Mouse (Mus musculus) embryonic facial prominence, embryonic 14.5 days (tissue): ENCODE measurements around the gene Sycn. TPM values are rescaled to one million over a fixed set of nuclear protein-coding genes. Genes with fewer than 3 reads are reported as not detected.

ENCODE experiments used
- ATAC-seq: fragments of 200-750 bp; cut with Nextera tagmentation; 2 replicates; pipeline ENCODE4 v1.8.0; 2017; ENCODE audit warnings: low read depth, moderate number of reproducible peaks, moderate TSS enrichment
- DNase-seq: peaks from one replicate; pipeline ENCODE4 v3.0.0-alpha.2; 2015; ENCODE audit warnings: low spot score
- H3K27ac ChIP-seq: fragments of 300-500 bp; sonication (generic); replicated peaks from 2 replicates; pipeline ENCODE4 v1.5.1; 2014; ENCODE audit warnings: low read depth, mild to moderate bottlenecking, low read length, moderate library complexity
- H3K27me3 ChIP-seq: fragments of 300-500 bp; sonication (generic); replicated peaks from 2 replicates; pipeline ENCODE4 v1.6.1; 2014; ENCODE audit warnings: low read length; ENCODE audit not compliant: control insufficient read depth, insufficient read depth
- H3K36me3 ChIP-seq: fragments of 300-500 bp; sonication (generic); 2 replicates; pipeline ENCODE4 v1.6.1; 2014; ENCODE audit warnings: low read length, mixed read lengths; ENCODE audit not compliant: control insufficient read depth, insufficient read depth
- H3K4me1 ChIP-seq: fragments of 300-500 bp; sonication (generic); 2 replicates; pipeline ENCODE4 v1.6.1; 2014; ENCODE audit warnings: antibody characterized with exemption, low read length; ENCODE audit not compliant: control insufficient read depth, insufficient read depth
- H3K4me2 ChIP-seq: fragments of 300-500 bp; sonication (generic); 2 replicates; pipeline ENCODE4 v1.6.1; 2014; ENCODE audit warnings: low read depth, mild to moderate bottlenecking, low read length, moderate library complexity, mixed read lengths
- H3K4me3 ChIP-seq: fragments of 300-500 bp; sonication (generic); 2 replicates; pipeline ENCODE4 v1.5.1; 2014; ENCODE audit warnings: low read depth, mild to moderate bottlenecking, low read length
- H3K9ac ChIP-seq: fragments of 300-500 bp; sonication (generic); 2 replicates; pipeline ENCODE4 v1.6.1; 2014; ENCODE audit warnings: low read depth, mild to moderate bottlenecking, low read length, moderate library complexity, mixed read lengths
- H3K9me3 ChIP-seq: fragments of 300-500 bp; sonication (generic); 2 replicates; pipeline ENCODE4 v1.6.1; 2016; ENCODE audit warnings: low read length; ENCODE audit not compliant: control insufficient read depth
- WGBS: fragments of 180-500 bp; shearing (Covaris S2); extraction: QIAGEN DNeasy Blood & Tissue Kit; methylation state at CpG from one replicate; pipeline ENCODE4 v1.1.7; 2014; 5-methylcytosine and 5-hydroxymethylcytosine counted together
- polyA plus RNA-seq: library from polyadenylated mRNA; unstranded; fragments of >200 nt; fragmentation: Nextera tagmentation; extraction: Ambion mirVana; gene quantifications from 2 replicates; pipeline ENCODE4 v1.2.1, GENCODE M21; 2014

Sycn gene
- polyA plus RNA-seq, 1 experiment from 2014 or later = not detected

- Histone ChIP-seq H3K9me3 (no peaks in the 10 kb centered on the region), H3K36me3 (peaks cover 93% of the 10 kb centered on the region), H3K9ac (no peak overlapping the region), H3K27ac (no peak overlapping the region), H3K4me3 (no peak overlapping the region), H3K4me2 (no peak overlapping the region), H3K4me1 (no peaks in the 10 kb centered on the region), H3K27me3 (no peaks in the 10 kb centered on the region)
- WGBS = 91% methylated on average over 13 of the region's 13 CpGs
- ATAC-seq (no peak), DNase-seq (no peak)
Measured at GRCm38 (mm10) chr7:28562951-28563350, 22.3 kb downstream of the Sycn start.

- H3K9me3 ChIP-seq = no peaks in the 10 kb centered on the region
- no peak overlapping the region for H3K4me2 ChIP-seq
- no peak overlapping the region for H3K4me3 ChIP-seq
- DNase-seq (peak; percentile 64), ATAC-seq (peak; percentile 28; the same call in 1 of the 2 replicates)
- H3K4me1 ChIP-seq = peaks cover 2% of the 10 kb centered on the region
- H3K27me3 ChIP-seq = no peaks in the 10 kb centered on the region
- H3K9ac ChIP-seq = no peak overlapping the region
- 70% methylated on average over 5 of the region's 5 CpGs for WGBS
- peaks cover 76% of the 10 kb centered on the region for H3K36me3 ChIP-seq
- H3K27ac ChIP-seq = no peak overlapping the region
Measured at GRCm38 (mm10) chr7:28565407-28565806, 24.7 kb downstream of the Sycn start.

GRCm38 (mm10) chr7:28567539-28567938, 26.9 kb downstream of the Sycn start:
- H3K4me1 ChIP-seq = peaks cover 10% of the 10 kb centered on the region
- H3K27ac ChIP-seq = no peak overlapping the region
- no peak overlapping the region for H3K4me2 ChIP-seq
- H3K4me3 ChIP-seq = no peak overlapping the region
- ATAC-seq = no peak
- H3K27me3 ChIP-seq = no peaks in the 10 kb centered on the region
- H3K36me3 ChIP-seq = peaks cover 55% of the 10 kb centered on the region
- no peaks in the 10 kb centered on the region for H3K9me3 ChIP-seq
- no peak overlapping the region for H3K9ac ChIP-seq
- DNase-seq = no peak
- WGBS = 97% methylated on average over 4 of the region's 4 CpGs

- Histone ChIP-seq H3K27me3 (no peaks in the 10 kb centered on the region), H3K36me3 (peaks cover 48% of the 10 kb centered on the region), H3K4me3 (no peak overlapping the region), H3K4me1 (peaks cover 10% of the 10 kb centered on the region), H3K4me2 (no peak overlapping the region), H3K27ac (no peak overlapping the region), H3K9ac (no peak overlapping the region), H3K9me3 (no peaks in the 10 kb centered on the region)
- no peak for ATAC-seq
- peak; percentile 53 for DNase-seq
Measured at GRCm38 (mm10) chr7:28568253-28568652, 27.6 kb downstream of the Sycn start.

GRCm38 (mm10) chr7:28570291-28570981, 29.8 kb downstream of the Sycn start:
- H3K4me2 ChIP-seq = peak overlapping the region; percentile 22; the same call in 1 of the 2 replicates
- ATAC-seq (peak; percentile 60), DNase-seq (peak; percentile 82)
- H3K9ac ChIP-seq = 0 out of 2 replicates have a peak overlapping the region, but pooled peaks have one; percentile 34
- peaks cover 26% of the 10 kb centered on the region for H3K36me3 ChIP-seq
- H3K4me1 ChIP-seq = peaks cover 10% of the 10 kb centered on the region
- H3K9me3 ChIP-seq = no peaks in the 10 kb centered on the region
- 63% methylated on average over 12 of the region's 12 CpGs for WGBS
- H3K27me3 ChIP-seq = no peaks in the 10 kb centered on the region
- no peak overlapping the region for H3K4me3 ChIP-seq
- H3K27ac ChIP-seq = peak overlapping the region; percentile 64

GRCm38 (mm10) chr7:28570982-28571682, 30.4 kb downstream of the Sycn start:
- ATAC-seq = 0 out of 2 replicates have a peak, but pooled peaks have one; percentile 4
- Histone ChIP-seq H3K4me1 (peaks cover 11% of the 10 kb centered on the region), H3K36me3 (peaks cover 19% of the 10 kb centered on the region), H3K4me3 (no peak overlapping the region), H3K27ac (peak overlapping the region; percentile 64), H3K9me3 (no peaks in the 10 kb centered on the region), H3K27me3 (no peaks in the 10 kb centered on the region), H3K9ac (0 out of 2 replicates have a peak overlapping the region, but pooled peaks have one; percentile 34), H3K4me2 (peak overlapping the region; percentile 22; the same call in 1 of the 2 replicates)
- 36% methylated on average over 5 of the region's 5 CpGs for WGBS
- peak; percentile 73 for DNase-seq

GRCm38 (mm10) chr7:28572689-28573088, 32.0 kb downstream of the Sycn start:
- no peak overlapping the region for H3K27ac ChIP-seq
- H3K27me3 ChIP-seq = no peaks in the 10 kb centered on the region
- H3K36me3 ChIP-seq = peaks cover 4% of the 10 kb centered on the region
- H3K9ac ChIP-seq = no peak overlapping the region
- H3K4me2 ChIP-seq = no peak overlapping the region
- DNase-seq (no peak), ATAC-seq (no peak)
- no peaks in the 10 kb centered on the region for H3K9me3 ChIP-seq
- H3K4me1 ChIP-seq = peaks cover 27% of the 10 kb centered on the region
- 82% methylated on average over 5 of the region's 5 CpGs for WGBS
- no peak overlapping the region for H3K4me3 ChIP-seq

GRCm38 (mm10) chr7:28573236-28573635, 32.6 kb downstream of the Sycn start:
- H3K9ac ChIP-seq = no peak overlapping the region
- no peaks in the 10 kb centered on the region for H3K9me3 ChIP-seq
- DNase-seq (no peak), ATAC-seq (no peak)
- H3K4me2 ChIP-seq = no peak overlapping the region
- H3K4me3 ChIP-seq = no peak overlapping the region
- no peaks in the 10 kb centered on the region for H3K27me3 ChIP-seq
- H3K4me1 ChIP-seq = peaks cover 29% of the 10 kb centered on the region
- H3K27ac ChIP-seq = no peak overlapping the region
- no peaks in the 10 kb centered on the region for H3K36me3 ChIP-seq
- 88% methylated on average over 3 of the region's 3 CpGs for WGBS
